Mouse (Mus musculus): ENCODE measurements at regions not wholly inside any gene's neighbourhood (a gene's known extent, or its start where the extent isn't known, plus 50 kb on each side); places are given as distances from the start of the nearest gene placed in this dataset.

DNA sequence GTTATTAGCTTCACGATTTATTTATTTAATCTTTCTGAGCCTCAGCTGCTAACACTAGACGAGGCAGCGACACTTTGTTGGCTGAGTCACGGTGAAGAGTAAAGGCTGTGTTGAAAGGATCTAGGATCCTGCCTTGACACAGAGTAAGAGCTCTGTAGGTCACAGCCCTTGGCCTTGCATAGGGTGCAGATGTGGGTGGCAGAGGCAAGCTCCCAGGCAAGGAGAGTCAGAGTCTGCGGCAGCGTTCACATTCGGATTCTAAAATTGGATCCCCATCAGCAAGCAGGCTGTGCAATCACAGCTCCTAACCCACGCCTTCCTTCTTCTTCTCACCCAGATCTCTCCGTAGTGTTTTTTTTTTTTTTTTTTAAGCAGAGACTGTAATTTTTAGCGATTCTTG lies 94.3 kb upstream of the Prickle1 start:
- no peak for TF ChIP-seq POLR2A (IDR thresholded peaks at IDR 0.05; ENCODE audit: control insufficient read depth, extremely low read depth, insufficient read depth, low read length, poor library complexity)
- no peak for TF ChIP-seq CTCF (IDR thresholded peaks at IDR 0.05; ENCODE audit: borderline replicate concordance, control insufficient read depth, extremely low read depth, insufficient read depth, low read length, poor library complexity)
